Mouse (Mus musculus) duodenum, adult 2 months (tissue): Measurements from ENCODE around the gene Amy2a5. TPM values are rescaled to one million over a fixed set of nuclear protein-coding genes. Genes with fewer than 3 reads are reported as not detected.

ENCODE experiments used
- polyA plus RNA-seq: library from polyadenylated mRNA; depleted of rRNA; stranded (reverse); fragments of >200 nt; gene quantifications from 2 replicates; pipeline ENCODE4 v1.2.3, GENCODE M21; 2012; ENCODE audit warnings: low replicate concordance; rRNA removed

The Amy2a5 gene
- polyA plus RNA-seq = 0.34 and 62.5 TPM in 2 replicates

DNA sequence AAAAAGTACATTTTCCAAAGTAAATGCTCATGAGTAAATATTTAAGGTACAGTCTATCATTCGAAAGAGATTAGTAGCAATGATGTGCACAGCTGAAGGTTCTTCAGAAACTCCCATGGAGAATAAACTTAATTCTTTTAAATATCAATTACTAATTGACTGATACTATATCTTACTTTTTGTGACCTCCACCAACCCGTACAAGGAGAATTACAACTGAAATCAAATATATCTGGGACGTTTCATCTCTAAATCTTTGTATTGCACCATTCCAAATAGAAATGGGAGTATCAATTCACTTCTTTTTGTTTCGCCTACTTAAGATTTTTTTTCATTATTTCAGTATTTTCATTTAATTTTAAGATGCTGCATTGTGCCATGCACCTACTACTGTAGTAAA lies at the start of gene Amy2a5:
Gene Amy2a5, minus strand, starts transcription at position 101 of the 400 bp plus-strand sequence.

DNA sequence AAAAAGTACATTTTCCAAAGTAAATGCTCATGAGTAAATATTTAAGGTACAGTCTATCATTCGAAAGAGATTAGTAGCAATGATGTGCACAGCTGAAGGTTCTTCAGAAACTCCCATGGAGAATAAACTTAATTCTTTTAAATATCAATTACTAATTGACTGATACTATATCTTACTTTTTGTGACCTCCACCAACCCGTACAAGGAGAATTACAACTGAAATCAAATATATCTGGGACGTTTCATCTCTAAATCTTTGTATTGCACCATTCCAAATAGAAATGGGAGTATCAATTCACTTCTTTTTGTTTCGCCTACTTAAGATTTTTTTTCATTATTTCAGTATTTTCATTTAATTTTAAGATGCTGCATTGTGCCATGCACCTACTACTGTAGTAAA lies 32.7 kb upstream of the Amy2a5 start, which contains the start of gene Amy2a4:
Gene Amy2a4, minus strand, starts transcription at position 101 of the 400 bp plus-strand sequence.

Other genes with a start within 250 kb of the Amy2a5 start
- 72.3 TPM in 1 of 2 replicates, not detected in the other for gene Amy2a4, start 32.6 kb upstream of the Amy2a5 start, polyA plus RNA-seq
- 72.3 TPM in 1 of 2 replicates, not detected in the other for gene Amy2a3, start 65.2 kb upstream of the Amy2a5 start, polyA plus RNA-seq
- gene Amy2a2, start 97.8 kb upstream of the Amy2a5 start, polyA plus RNA-seq = 72.3 TPM in 1 of 2 replicates, not detected in the other